Mouse (Mus musculus) limb, embryonic 11.5 days (tissue): Measurements from ENCODE around the gene Ift52. TPM values are rescaled to one million over a fixed set of nuclear protein-coding genes. Genes with fewer than 3 reads are reported as not detected.

Experiments
- ATAC-seq: fragments of 200-750 bp; cut with Nextera tagmentation; 2 replicates; pipeline ENCODE4 v1.8.0; 2017; ENCODE audit warnings: low read depth; ENCODE audit not compliant: insufficient number of reproducible peaks, low FRiP score, low TSS enrichment
- DNase-seq: peaks from one replicate; pipeline ENCODE4 v3.0.0-alpha.2; 2015; ENCODE audit warnings: low spot score
- H3K27ac ChIP-seq: fragments of 300-500 bp; sonication (generic); replicated peaks from 2 replicates; pipeline ENCODE4 v1.5.1; 2014; ENCODE audit warnings: low read depth, mild to moderate bottlenecking, low read length
- H3K27me3 ChIP-seq: fragments of 300-500 bp; sonication (generic); 2 replicates; pipeline ENCODE4 v1.6.1; 2014; ENCODE audit warnings: mild to moderate bottlenecking, low read length, mixed read lengths; ENCODE audit not compliant: control insufficient read depth, insufficient read depth
- H3K36me3 ChIP-seq: fragments of 300-500 bp; sonication (generic); 2 replicates; pipeline ENCODE4 v1.6.1; 2014; ENCODE audit warnings: mild to moderate bottlenecking, low read length, moderate library complexity, mixed read lengths; ENCODE audit not compliant: control insufficient read depth, insufficient read depth
- H3K4me1 ChIP-seq: fragments of 300-500 bp; sonication (generic); 2 replicates; pipeline ENCODE4 v1.6.1; 2014; ENCODE audit warnings: low read length, mixed read lengths; ENCODE audit not compliant: control insufficient read depth, insufficient read depth
- H3K4me2 ChIP-seq: fragments of 300-500 bp; sonication (generic); 2 replicates; pipeline ENCODE4 v1.6.1; 2014; ENCODE audit warnings: low read depth, mild to moderate bottlenecking, moderate library complexity; ENCODE audit not compliant: severe bottlenecking
- H3K4me3 ChIP-seq: fragments of 300-500 bp; sonication (generic); 2 replicates; pipeline ENCODE4 v1.5.1; 2014; ENCODE audit warnings: low read depth, low read length
- H3K9ac ChIP-seq: fragments of 300-500 bp; sonication (generic); 2 replicates; pipeline ENCODE4 v1.6.1; 2014; ENCODE audit warnings: mild to moderate bottlenecking, low read length
- H3K9me3 ChIP-seq: fragments of 300-500 bp; sonication (generic); 2 replicates; pipeline ENCODE4 v1.6.1; 2016; ENCODE audit warnings: low read length; ENCODE audit not compliant: control insufficient read depth
- WGBS: fragments of 180-500 bp; shearing (Covaris S2); extraction: QIAGEN DNeasy Blood & Tissue Kit; methylation state at CpG from one replicate; pipeline ENCODE4 v1.1.7; 2014; 5-methylcytosine and 5-hydroxymethylcytosine counted together
- polyA plus RNA-seq: library from polyadenylated mRNA; unstranded; fragments of >200 nt; fragmentation: Nextera tagmentation; extraction: Ambion mirVana; gene quantifications from 2 replicates; pipeline ENCODE4 v1.2.1, GENCODE M21; 2014

Ift52 gene
- 52.5 and 55.8 TPM in 2 replicates for polyA plus RNA-seq

DNA sequence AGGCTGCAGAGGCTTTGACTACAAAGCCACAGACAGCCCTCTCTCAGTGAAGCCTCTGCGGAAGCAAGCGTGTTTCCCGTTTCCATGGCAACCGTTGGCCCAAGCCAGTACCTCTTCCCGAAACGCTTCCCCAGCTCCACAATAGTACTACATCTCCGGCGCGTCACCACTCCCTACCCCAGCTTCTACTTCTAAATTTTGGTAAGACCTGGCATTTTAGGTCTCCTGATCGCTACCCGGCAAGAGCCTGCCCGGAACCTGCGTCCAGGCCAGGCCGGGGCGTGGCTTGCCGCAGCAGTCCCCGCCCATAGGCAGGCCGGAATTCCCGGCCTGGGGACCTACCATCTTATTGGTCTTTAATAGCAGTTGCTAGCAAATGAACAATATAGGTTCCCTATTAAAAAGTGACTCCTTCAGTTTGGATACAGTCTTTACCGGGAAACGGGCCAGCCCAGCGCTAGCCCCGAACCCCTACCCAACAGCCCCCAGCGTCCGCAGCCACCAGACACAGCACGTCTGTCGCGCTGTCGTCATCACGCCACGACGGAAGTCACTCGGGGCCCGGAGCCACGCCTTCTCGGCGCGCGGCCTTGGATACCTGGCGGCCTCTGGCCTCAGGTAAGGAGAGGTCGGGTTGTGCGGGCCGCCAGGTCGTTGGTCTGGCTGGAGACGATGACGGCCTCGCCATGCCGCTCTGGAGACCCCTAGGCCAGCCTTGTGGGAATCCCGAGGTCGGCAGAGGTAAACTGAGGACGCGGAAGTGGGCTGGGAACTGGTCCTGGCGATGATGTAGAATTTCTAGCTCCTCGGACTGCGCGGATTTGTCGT is at the start of gene Ift52:
Ift52 (plus strand) TSS at position 439 of the 828 bp plus-strand sequence.
- ATAC-seq (peak; percentile 94), DNase-seq (peak; percentile 95)
- Histone ChIP-seq H3K4me3 (peak within 1 kb of the TSS; percentile 74), H3K4me1 (peaks cover 4% of the 10 kb centered on the region; the same call in 1 of the 2 replicates), H3K9me3 (no peaks in the 10 kb centered on the region), H3K9ac (peak within 1 kb of the TSS; percentile 59), H3K27me3 (no peaks in the 10 kb centered on the region), H3K4me2 (peak within 1 kb of the TSS; percentile 39), H3K36me3 (no peaks in the 10 kb centered on the region), H3K27ac (no peak within 1 kb of the TSS)
- under 1% methylated on average over 57 of the region's 57 CpGs for WGBS

DNA sequence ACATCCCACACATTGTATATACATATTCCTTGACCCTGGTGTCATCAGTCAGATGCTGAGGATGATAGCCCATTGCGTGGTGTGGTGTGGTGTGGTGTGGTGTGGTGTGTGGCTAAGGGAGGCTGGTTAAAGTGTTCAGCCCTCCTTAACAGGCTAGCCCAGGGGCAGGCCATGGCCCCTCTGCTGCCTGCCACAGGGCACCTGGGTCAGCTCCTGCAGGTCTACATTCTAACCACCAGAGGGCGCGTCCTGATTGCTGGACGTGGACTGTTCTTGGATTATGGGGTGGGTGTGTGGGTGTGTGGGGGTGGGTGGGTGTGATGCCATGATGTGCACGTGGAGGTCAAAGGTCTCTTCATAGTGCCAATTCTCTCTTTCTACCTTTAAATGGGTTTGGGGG is 48.8 kb upstream of the Ift52 start:
- no peaks in the 10 kb centered on the region for H3K36me3 ChIP-seq
- no peaks in the 10 kb centered on the region for H3K9me3 ChIP-seq
- peak; percentile 64 for DNase-seq
- H3K4me3 ChIP-seq, result no peak overlapping the region
- H3K27ac ChIP-seq, result no peak overlapping the region
- no peak; the same call in 1 of the 2 replicates for ATAC-seq
- 8% methylated on average over 5 of the region's 5 CpGs for WGBS
- no peaks in the 10 kb centered on the region for H3K4me1 ChIP-seq
- no peak overlapping the region for H3K9ac ChIP-seq
- no peaks in the 10 kb centered on the region for H3K27me3 ChIP-seq
- no peak overlapping the region for H3K4me2 ChIP-seq

DNA sequence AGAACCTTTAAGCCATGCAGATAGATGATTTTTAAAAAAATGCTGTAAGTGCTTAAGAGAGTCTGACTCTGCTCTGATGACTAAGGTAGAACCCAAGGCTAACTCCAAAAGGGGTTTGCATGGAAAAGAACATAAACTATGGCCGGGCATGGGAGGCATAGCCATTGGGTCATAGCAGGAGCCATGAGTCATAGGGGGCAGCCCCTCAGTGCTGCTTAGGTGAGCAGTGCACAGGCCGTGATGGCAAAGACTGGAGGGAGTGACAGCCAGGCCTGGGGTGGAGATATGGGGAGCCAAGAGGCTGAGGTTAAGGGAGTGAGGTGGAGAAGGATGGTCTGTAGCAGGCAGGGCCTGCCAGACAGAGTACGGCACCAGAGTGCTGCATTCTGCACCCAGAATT is 48.1 kb upstream of the Ift52 start:
- WGBS, result 82% methylated on average over 3 of the region's 3 CpGs
- Histone ChIP-seq H3K4me2 (no peak overlapping the region), H3K4me1 (no peaks in the 10 kb centered on the region), H3K27ac (no peak overlapping the region), H3K36me3 (no peaks in the 10 kb centered on the region), H3K9ac (no peak overlapping the region), H3K4me3 (no peak overlapping the region), H3K27me3 (no peaks in the 10 kb centered on the region), H3K9me3 (no peaks in the 10 kb centered on the region)
- ATAC-seq (no peak), DNase-seq (no peak)

DNA sequence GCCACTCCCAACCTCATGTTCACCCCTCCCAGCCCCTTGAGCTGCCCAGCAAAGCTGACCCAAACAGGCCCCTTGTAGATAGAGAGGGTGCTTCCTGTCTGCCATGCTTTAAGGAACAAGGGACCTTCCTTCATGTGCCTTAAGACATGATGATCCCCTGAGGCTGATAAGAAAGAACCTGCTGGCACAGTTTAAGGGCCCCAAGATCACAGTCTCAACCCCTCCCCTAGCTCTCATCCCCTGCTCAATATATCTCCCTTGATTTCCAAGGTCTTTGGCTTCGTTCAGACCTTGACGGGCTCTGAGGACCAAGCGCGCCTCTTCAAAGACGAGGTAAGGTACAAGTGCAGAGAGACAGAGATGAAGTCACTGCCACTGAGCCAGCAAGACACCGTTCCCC is 46.3 kb upstream of the Ift52 start:
- ATAC-seq, result no peak
- no peaks in the 10 kb centered on the region for H3K4me1 ChIP-seq
- H3K27ac ChIP-seq, result no peak overlapping the region
- H3K27me3 ChIP-seq, result no peaks in the 10 kb centered on the region
- H3K4me2 ChIP-seq, result no peak overlapping the region
- DNase-seq, result no peak
- 84% methylated on average over 6 of the region's 6 CpGs for WGBS
- H3K9ac ChIP-seq, result no peak overlapping the region
- H3K9me3 ChIP-seq, result no peaks in the 10 kb centered on the region
- H3K36me3 ChIP-seq, result no peaks in the 10 kb centered on the region
- H3K4me3 ChIP-seq, result no peak overlapping the region

DNA sequence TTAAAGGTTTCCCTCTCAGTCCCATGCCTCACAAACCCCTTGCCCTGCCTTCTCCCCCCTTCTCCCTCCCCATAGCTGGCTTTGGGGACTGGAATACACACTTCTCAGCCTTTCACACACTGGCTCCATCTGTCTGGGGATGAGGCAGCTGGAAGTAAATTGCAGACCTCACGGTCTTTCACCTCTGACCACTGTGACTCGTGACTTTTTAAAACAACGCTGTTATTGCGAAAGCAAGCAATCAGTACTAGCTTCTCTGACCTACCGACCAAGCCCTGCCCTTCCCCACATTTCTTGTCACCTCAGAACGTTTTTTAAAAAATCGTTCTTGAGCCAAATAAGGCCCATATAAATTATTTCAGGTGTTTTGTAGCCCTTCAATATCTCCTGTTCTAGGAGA is 44.4 kb upstream of the Ift52 start:
- H3K4me1 ChIP-seq, result no peaks in the 10 kb centered on the region
- no peak for ATAC-seq
- no peak for DNase-seq
- H3K9ac ChIP-seq, result no peak overlapping the region
- H3K36me3 ChIP-seq, result no peaks in the 10 kb centered on the region
- H3K27ac ChIP-seq, result no peak overlapping the region
- H3K4me2 ChIP-seq, result no peak overlapping the region
- no peaks in the 10 kb centered on the region for H3K27me3 ChIP-seq
- WGBS, result 65% methylated on average over 7 of the region's 7 CpGs
- H3K4me3 ChIP-seq, result no peak overlapping the region
- no peaks in the 10 kb centered on the region for H3K9me3 ChIP-seq

DNA sequence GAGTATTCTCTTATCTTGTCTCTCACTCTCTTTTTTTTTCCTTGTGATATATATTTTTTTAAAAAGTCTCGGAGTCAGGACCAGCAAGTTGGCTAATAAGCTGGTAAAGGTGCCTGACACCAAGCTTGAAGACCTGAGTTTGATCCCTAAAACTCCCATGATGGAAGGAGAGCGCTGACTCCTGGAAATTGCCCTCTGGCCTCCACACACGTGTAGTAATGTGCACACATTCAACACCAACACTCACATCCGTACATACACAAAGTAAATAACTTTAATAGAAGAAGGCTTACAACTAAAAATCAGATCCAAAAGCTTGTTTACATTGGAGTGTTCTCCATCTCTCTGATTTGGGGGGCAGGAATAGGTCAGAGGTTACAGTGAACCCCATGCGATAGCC is 43.9 kb upstream of the Ift52 start:
- H3K4me1 ChIP-seq, result no peaks in the 10 kb centered on the region
- H3K36me3 ChIP-seq, result no peaks in the 10 kb centered on the region
- no peak overlapping the region for H3K4me3 ChIP-seq
- 0 out of 2 replicates have a peak overlapping the region, but pooled peaks have one; percentile 27 for H3K9ac ChIP-seq
- H3K27me3 ChIP-seq, result no peaks in the 10 kb centered on the region
- no peak for DNase-seq
- H3K27ac ChIP-seq, result no peak overlapping the region
- ATAC-seq, result no peak
- no peak overlapping the region for H3K4me2 ChIP-seq
- WGBS, result 82% methylated on average over 5 of the region's 5 CpGs
- H3K9me3 ChIP-seq, result no peaks in the 10 kb centered on the region

DNA sequence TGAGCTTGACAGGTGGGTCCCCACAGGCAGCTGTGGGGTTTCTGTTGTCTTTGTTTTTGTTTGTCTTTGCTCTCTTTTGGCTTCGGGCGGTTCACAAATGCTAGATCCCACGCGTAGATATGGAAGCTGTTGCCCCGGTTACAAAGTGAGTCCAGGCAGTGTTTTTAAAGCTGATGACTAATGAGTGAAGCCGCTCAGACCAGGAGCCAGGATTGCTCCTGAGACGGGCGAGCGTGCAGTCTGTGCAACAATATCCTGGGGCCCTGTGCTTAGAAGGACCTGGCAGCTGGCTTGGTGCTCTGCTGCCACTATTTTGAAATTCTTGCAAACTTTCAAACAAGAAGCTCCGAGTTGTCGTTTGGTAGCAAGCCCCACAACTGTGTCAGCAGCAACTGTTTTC is 43.5 kb upstream of the Ift52 start:
- WGBS, result 49% methylated on average over 11 of the region's 11 CpGs
- no peak overlapping the region for H3K27ac ChIP-seq

DNA sequence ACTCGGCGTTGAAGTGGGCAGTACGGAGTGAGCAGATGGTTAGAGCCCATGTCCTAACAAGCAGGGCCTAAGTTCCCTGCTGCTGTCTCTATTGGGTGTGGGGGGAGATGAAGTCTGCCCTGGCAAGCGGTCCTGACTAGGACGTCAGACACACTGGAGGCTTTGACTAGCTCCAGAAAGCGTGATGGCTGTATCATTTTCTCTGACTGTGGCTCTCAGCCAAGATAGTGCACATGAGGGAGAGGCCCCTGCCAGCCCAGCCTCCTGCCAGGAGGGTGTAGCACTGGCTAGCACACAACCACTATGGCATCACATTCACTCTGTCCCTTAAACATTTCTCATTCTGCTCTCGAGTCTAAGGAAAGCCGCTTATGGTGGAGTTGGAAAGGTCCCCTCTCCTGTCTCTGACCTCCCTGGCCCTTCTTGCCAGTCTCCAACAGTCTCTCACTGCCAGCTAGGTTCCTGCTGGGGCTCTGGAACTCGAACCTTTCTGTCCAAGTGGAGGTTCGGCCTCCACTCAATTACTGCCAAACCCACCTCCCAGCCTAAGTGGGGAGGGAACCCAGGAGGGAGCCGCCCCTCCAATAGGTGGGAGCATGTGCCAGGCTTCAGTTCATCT is 41.9 kb upstream of the Ift52 start:
- ATAC-seq (no peak), DNase-seq (no peak)
- Histone ChIP-seq H3K4me3 (no peak overlapping the region), H3K27ac (no peak overlapping the region), H3K4me2 (no peak overlapping the region), H3K27me3 (no peaks in the 10 kb centered on the region), H3K9ac (no peak overlapping the region), H3K36me3 (no peaks in the 10 kb centered on the region), H3K4me1 (no peaks in the 10 kb centered on the region), H3K9me3 (no peaks in the 10 kb centered on the region)
- WGBS, result 82% methylated on average over 11 of the region's 11 CpGs

More for the DNA sequence above, 43.5 kb upstream of the Ift52 start:
- H3K9ac ChIP-seq, result 0 out of 2 replicates have a peak overlapping the region, but pooled peaks have one; percentile 27
- no peaks in the 10 kb centered on the region for H3K9me3 ChIP-seq
- no peaks in the 10 kb centered on the region for H3K4me1 ChIP-seq
- H3K36me3 ChIP-seq, result no peaks in the 10 kb centered on the region
- DNase-seq (peak; percentile 25), ATAC-seq (no peak)
- no peak overlapping the region for H3K4me2 ChIP-seq
- H3K4me3 ChIP-seq, result no peak overlapping the region
- H3K27me3 ChIP-seq, result no peaks in the 10 kb centered on the region
